Mouse (Mus musculus) heart, adult 2 months (tissue): ENCODE measurements around the gene Olfr547.

Experiments used
- EP300 ChIP-seq: fragments of 200-500 bp; IDR thresholded peaks from 2 replicates; pipeline ENCODE4 v1.6.1; 2011; ENCODE audit warnings: low read depth, low read length, control low read depth; ENCODE audit not compliant: insufficient read depth
- POLR2A ChIP-seq: fragments of 200-500 bp; IDR thresholded peaks from 2 replicates; pipeline ENCODE4 v1.6.1; 2011; ENCODE audit warnings: mild to moderate bottlenecking, low read depth, low read length, control low read depth; ENCODE audit not compliant: insufficient read depth

GRCm38 (mm10) chr7:102529052-102529451, 5.5 kb upstream of the Olfr547 start:
- no peak for TF ChIP-seq EP300
- TF ChIP-seq POLR2A, result no peak
